Comparison of ENCODE assay signal across 21 mouse cellular contexts in genomic region chr8:124113108-124113507, GRCm38 (mm10).
DNase-seq lines count a peak whose midpoint lies in the region; ATAC-seq and TF ChIP-seq lines count a peak whose summit lies in the region.
"Had no signal": no experiment of that assay in that cellular context is flagged by ENCODE, and none has a peak within 500 bp of the region (broad histone marks: within the 10 kb centered on the region; RNA-seq: fewer than 3 reads in every experiment).

No protein-coding gene starts in this region.

- no peak overlapping the region for H3K4me2 ChIP-seq in neural tube, embryonic 11.5 days (ENCODE audit: low read depth)
- H3K4me2 ChIP-seq in neural tube, embryonic 15.5 days = no peak overlapping the region
- no peak overlapping the region for H3K4me2 ChIP-seq in lung, embryonic 14.5 days
- H3K4me2 ChIP-seq: heart, embryonic 12.5 days; hindbrain, embryonic 12.5 days; limb, embryonic 13.5 days; liver, embryonic 13.5 days had no signal

- TF ChIP-seq CTCF in lung, embryonic 14.5 days (IDR thresholded peaks at IDR 0.05; ENCODE audit: low read depth) = no peak
- no peak for TF ChIP-seq CTCF in left cerebral cortex, adult 2 months (IDR thresholded peaks at IDR 0.05)

- peak; percentile 8 for DNase-seq in neural tube, embryonic 11.5 days (ENCODE audit: low spot score)
- peak; percentile 58 for DNase-seq in lung, embryonic 14.5 days
- peak; percentile 44 for DNase-seq in lung, postnatal 14 days
- peak; percentile 85 for DNase-seq in urinary bladder, postnatal 14 days (ENCODE audit: low spot score)
- DNase-seq in left cerebral cortex, adult 2 months (ENCODE audit: extremely low spot score in 1 of 2, low spot score in 2 of 2) = no peak
- no peak for DNase-seq in embryo, embryonic 11 days
- DNase-seq: cerebellum, adult 18-20 months; cerebellum, postnatal 36 days; heart, postnatal 14 days; kidney, adult 2 months; liver, embryonic 13.5 days; right cerebral cortex, postnatal 25 days had no signal

- 82% methylated on average over 10 of the region's 10 CpGs for WGBS in neural tube, embryonic 11.5 days
- 83% methylated on average over 10 of the region's 10 CpGs for WGBS in neural tube, embryonic 15.5 days
- 58% methylated on average over 10 of the region's 10 CpGs for WGBS in lung, embryonic 14.5 days

- no peaks in the 10 kb centered on the region for H3K36me3 ChIP-seq in neural tube, embryonic 11.5 days (ENCODE audit: control insufficient read depth, insufficient read depth, low read length)
- H3K36me3 ChIP-seq in neural tube, embryonic 15.5 days = no peaks in the 10 kb centered on the region
- no peaks in the 10 kb centered on the region for H3K36me3 ChIP-seq in lung, embryonic 14.5 days (ENCODE audit: insufficient read depth)
- H3K36me3 ChIP-seq: heart, embryonic 12.5 days; hindbrain, embryonic 12.5 days; limb, embryonic 13.5 days; liver, embryonic 13.5 days had no signal

- no peak for ATAC-seq in neural tube, embryonic 11.5 days (ENCODE audit: insufficient read depth, low FRiP score, low TSS enrichment)
- ATAC-seq in neural tube, embryonic 15.5 days (ENCODE audit: low FRiP score) = no peak
- ATAC-seq in lung, embryonic 14.5 days (ENCODE audit: insufficient read depth) = no peak
- ATAC-seq in megakaryocyte progenitor cell, adult 5-6 weeks (replicated peaks; ENCODE audit: poor library complexity) = no peak
- ATAC-seq: activated CD4-positive, CD25-positive, alpha-beta regulatory T cell, adult 4 months; forebrain, embryonic 14.5 days; midbrain, embryonic 16.5 days had no signal

- no peaks in the 10 kb centered on the region for H3K9me3 ChIP-seq in neural tube, embryonic 11.5 days (ENCODE audit: control insufficient read depth, low read length)
- no peaks in the 10 kb centered on the region for H3K9me3 ChIP-seq in neural tube, embryonic 15.5 days (replicated peaks)
- no peaks in the 10 kb centered on the region; the same call in 1 of the 2 replicates for H3K9me3 ChIP-seq in lung, embryonic 14.5 days (ENCODE audit: low read depth, low read length)
- H3K9me3 ChIP-seq: hindbrain, embryonic 12.5 days; limb, embryonic 13.5 days had no signal

- no peak overlapping the region for H3K27ac ChIP-seq in neural tube, embryonic 11.5 days (ENCODE audit: low read depth, low read length)
- H3K27ac ChIP-seq in neural tube, embryonic 15.5 days (replicated peaks) = no peak overlapping the region
- peak overlapping the region; percentile 38; the same call in 1 of the 2 replicates for H3K27ac ChIP-seq in lung, embryonic 14.5 days (ENCODE audit: low read depth)
- no peak overlapping the region for H3K27ac ChIP-seq in left cerebral cortex, adult 2 months
- H3K27ac ChIP-seq: hindbrain, embryonic 12.5 days; limb, embryonic 13.5 days; liver, embryonic 13.5 days had no signal

- no peaks in the 10 kb centered on the region for H3K27me3 ChIP-seq in neural tube, embryonic 11.5 days (ENCODE audit: control insufficient read depth, insufficient read depth, low read length)
- H3K27me3 ChIP-seq in neural tube, embryonic 15.5 days (replicated peaks) = no peaks in the 10 kb centered on the region
- H3K27me3 ChIP-seq in lung, embryonic 14.5 days (ENCODE audit: insufficient read depth, low read length) = no peaks in the 10 kb centered on the region
- H3K27me3 ChIP-seq: heart, embryonic 12.5 days; hindbrain, embryonic 12.5 days; limb, embryonic 13.5 days; liver, embryonic 13.5 days had no signal

- no peak overlapping the region for H3K4me3 ChIP-seq in neural tube, embryonic 11.5 days (ENCODE audit: low read depth, low read length)
- no peak overlapping the region for H3K4me3 ChIP-seq in neural tube, embryonic 15.5 days (replicated peaks)
- H3K4me3 ChIP-seq in lung, embryonic 14.5 days (ENCODE audit: low read depth, low read length) = no peak overlapping the region
- H3K4me3 ChIP-seq in left cerebral cortex, adult 2 months = no peak overlapping the region
- H3K4me3 ChIP-seq: heart, embryonic 12.5 days; hindbrain, embryonic 12.5 days; limb, embryonic 13.5 days; liver, embryonic 13.5 days; megakaryocyte, embryonic 14.5 days had no signal

- H3K9ac ChIP-seq in neural tube, embryonic 11.5 days (ENCODE audit: low read length) = no peak overlapping the region
- H3K9ac ChIP-seq in neural tube, embryonic 15.5 days (replicated peaks) = no peak overlapping the region
- H3K9ac ChIP-seq in lung, embryonic 14.5 days = no peak overlapping the region
- H3K9ac ChIP-seq: heart, embryonic 12.5 days; hindbrain, embryonic 12.5 days; limb, embryonic 13.5 days; liver, embryonic 13.5 days had no signal

- intact Hi-C loops in left cerebral cortex, adult 2 months (cut with DNase I) = no loop called here

- no peaks in the 10 kb centered on the region for H3K4me1 ChIP-seq in neural tube, embryonic 11.5 days (ENCODE audit: control insufficient read depth, insufficient read depth, low read length)
- H3K4me1 ChIP-seq in neural tube, embryonic 15.5 days = no peaks in the 10 kb centered on the region
- H3K4me1 ChIP-seq in lung, embryonic 14.5 days (ENCODE audit: insufficient read depth) = no peaks in the 10 kb centered on the region
- H3K4me1 ChIP-seq: hindbrain, embryonic 12.5 days; limb, embryonic 13.5 days; liver, embryonic 13.5 days had no signal

Comparison
In these comparisons a context has a peak if more than half of its experiments do, and no peak if none do; other contexts are left out.
1. DNase-seq: peak in neural tube, embryonic 11.5 days (single experiment), lung, embryonic 14.5 days (single experiment), lung, postnatal 14 days (single experiment) and urinary bladder, postnatal 14 days (single experiment); none in left cerebral cortex, adult 2 months (0 of 2) and embryo, embryonic 11 days (single experiment).